Mouse (Mus musculus): ENCODE results near the gene H2-DMb2. TPM values are rescaled to one million over a fixed set of nuclear protein-coding genes. Genes with fewer than 3 reads are reported as not detected.
A peak's percentile ranks its signal among the peaks of the same experiment; 100 is the strongest.

Gene H2-DMb2
- polyA plus RNA-seq, 1 experiment from 2014 or later: 1.0 TPM

GRCm38 (mm10) chr17:34107109-34107867 lies 35.8 kb upstream of the H2-DMb2 start:
- Histone ChIP-seq H3K36me3 (peaks cover 29% of the 10 kb centered on the region), H3K27ac (replicated peaks) (no peak overlapping the region; the same call in 1 of the 2 replicates), H3K4me1 (peaks cover 11% of the 10 kb centered on the region), H3K9me3 (no peaks in the 10 kb centered on the region), H3K27me3 (no peaks in the 10 kb centered on the region), H3K4me2 (replicated peaks) (no peak overlapping the region), H3K4me3 (no peak overlapping the region), H3K9ac (replicated peaks) (no peak overlapping the region)
- peak; percentile 65; the same call in 1 of the 2 replicates for ATAC-seq (replicated peaks)
- WGBS: 75% methylated on average over 7 of the region's 7 CpGs

DNA sequence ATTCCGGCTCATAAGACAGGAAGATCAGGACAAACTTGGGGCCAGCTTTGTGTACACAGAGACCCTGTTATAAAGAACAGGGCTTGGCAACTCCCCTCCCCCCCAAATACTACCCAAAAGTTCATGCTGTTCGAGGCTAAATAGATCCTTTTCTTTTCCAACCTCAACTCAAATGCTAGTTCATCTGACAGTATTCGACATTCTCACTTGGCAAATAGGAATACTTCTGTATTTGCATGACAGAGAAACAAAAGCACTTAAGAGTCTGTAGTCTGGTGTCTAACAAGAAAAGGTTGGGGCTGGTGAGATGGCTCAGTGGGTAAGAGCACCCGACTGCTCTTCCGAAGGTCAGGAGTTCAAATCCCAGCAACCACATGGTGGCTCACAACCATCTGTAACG lies 34.6 kb upstream of the H2-DMb2 start:
- H3K4me3 ChIP-seq: no peak overlapping the region
- H3K4me1 ChIP-seq: peaks cover 11% of the 10 kb centered on the region
- no peak overlapping the region for H3K27ac ChIP-seq (replicated peaks)
- no peak for ATAC-seq (replicated peaks)
- H3K36me3 ChIP-seq: peaks cover 41% of the 10 kb centered on the region
- H3K9ac ChIP-seq (replicated peaks): no peak overlapping the region
- 71% methylated on average over 5 of the region's 6 CpGs for WGBS
- no peak overlapping the region for H3K4me2 ChIP-seq (replicated peaks)
- H3K27me3 ChIP-seq: no peaks in the 10 kb centered on the region
- H3K9me3 ChIP-seq: no peaks in the 10 kb centered on the region

GRCm38 (mm10) chr17:34109038-34109805 lies 33.9 kb upstream of the H2-DMb2 start:
- Histone ChIP-seq H3K27ac (replicated peaks) (peak overlapping the region; percentile 49), H3K36me3 (peaks cover 49% of the 10 kb centered on the region), H3K27me3 (no peaks in the 10 kb centered on the region), H3K9ac (replicated peaks) (no peak overlapping the region), H3K9me3 (no peaks in the 10 kb centered on the region), H3K4me2 (replicated peaks) (no peak overlapping the region), H3K4me3 (no peak overlapping the region), H3K4me1 (peaks cover 11% of the 10 kb centered on the region)
- no peak for ATAC-seq (replicated peaks)
- WGBS: 77% methylated on average over 14 of the region's 14 CpGs

- no peaks in the 10 kb centered on the region for H3K27me3 ChIP-seq
- no peak overlapping the region for H3K4me2 ChIP-seq (replicated peaks)
- no peak overlapping the region for H3K9ac ChIP-seq (replicated peaks)
- H3K36me3 ChIP-seq: peaks cover 54% of the 10 kb centered on the region
- peak; percentile 21; the same call in 1 of the 2 replicates for ATAC-seq (replicated peaks)
- peaks cover 11% of the 10 kb centered on the region for H3K4me1 ChIP-seq
- 69% methylated on average over 3 of the region's 3 CpGs for whole genome bisulfite sequencing
- no peaks in the 10 kb centered on the region for H3K9me3 ChIP-seq
- H3K27ac ChIP-seq (replicated peaks): peak overlapping the region; percentile 49
- H3K4me3 ChIP-seq: no peak overlapping the region
Observed at GRCm38 (mm10) chr17:34109806-34110195, 33.3 kb upstream of the H2-DMb2 start.

- H3K4me2 ChIP-seq (replicated peaks): no peak overlapping the region
- no peaks in the 10 kb centered on the region for H3K9me3 ChIP-seq
- H3K27me3 ChIP-seq: no peaks in the 10 kb centered on the region
- no peak for ATAC-seq (replicated peaks)
- peak overlapping the region; percentile 49 for H3K27ac ChIP-seq (replicated peaks)
- H3K4me3 ChIP-seq: no peak overlapping the region
- H3K4me1 ChIP-seq: peaks cover 11% of the 10 kb centered on the region
- H3K9ac ChIP-seq (replicated peaks): no peak overlapping the region
- 54% methylated on average over 8 of the region's 8 CpGs for WGBS
- H3K36me3 ChIP-seq: peaks cover 59% of the 10 kb centered on the region
Observed at GRCm38 (mm10) chr17:34110309-34110708, 32.8 kb upstream of the H2-DMb2 start.

DNA sequence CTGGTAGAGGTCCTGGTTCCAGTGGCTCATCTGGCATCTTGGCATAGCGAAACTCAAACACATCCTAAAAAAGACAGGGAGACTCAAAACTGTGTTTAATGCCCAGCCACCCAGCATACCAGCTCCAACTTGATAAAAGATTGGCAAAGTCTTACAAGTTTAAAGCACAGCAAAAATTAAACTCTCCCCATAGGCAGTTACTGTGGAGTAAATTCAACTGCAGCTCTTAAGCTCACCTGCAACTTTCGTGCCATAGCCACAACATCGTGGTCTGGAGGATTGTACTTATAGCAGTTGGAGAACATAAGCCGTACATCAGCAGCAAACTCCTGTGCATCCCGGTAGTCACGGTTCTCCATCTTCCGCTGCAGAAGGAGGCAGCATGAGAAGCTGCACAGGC lies 29.0 kb upstream of the H2-DMb2 start:
- H3K36me3 ChIP-seq: peaks cover 69% of the 10 kb centered on the region
- H3K4me1 ChIP-seq: peaks cover 34% of the 10 kb centered on the region
- no peak overlapping the region for H3K9ac ChIP-seq (replicated peaks)
- H3K4me3 ChIP-seq: no peak overlapping the region
- H3K9me3 ChIP-seq: no peaks in the 10 kb centered on the region
- WGBS: 90% methylated on average over 7 of the region's 7 CpGs
- H3K4me2 ChIP-seq (replicated peaks): no peak overlapping the region
- H3K27me3 ChIP-seq: no peaks in the 10 kb centered on the region
- ATAC-seq (replicated peaks): no peak
- H3K27ac ChIP-seq (replicated peaks): no peak overlapping the region

DNA sequence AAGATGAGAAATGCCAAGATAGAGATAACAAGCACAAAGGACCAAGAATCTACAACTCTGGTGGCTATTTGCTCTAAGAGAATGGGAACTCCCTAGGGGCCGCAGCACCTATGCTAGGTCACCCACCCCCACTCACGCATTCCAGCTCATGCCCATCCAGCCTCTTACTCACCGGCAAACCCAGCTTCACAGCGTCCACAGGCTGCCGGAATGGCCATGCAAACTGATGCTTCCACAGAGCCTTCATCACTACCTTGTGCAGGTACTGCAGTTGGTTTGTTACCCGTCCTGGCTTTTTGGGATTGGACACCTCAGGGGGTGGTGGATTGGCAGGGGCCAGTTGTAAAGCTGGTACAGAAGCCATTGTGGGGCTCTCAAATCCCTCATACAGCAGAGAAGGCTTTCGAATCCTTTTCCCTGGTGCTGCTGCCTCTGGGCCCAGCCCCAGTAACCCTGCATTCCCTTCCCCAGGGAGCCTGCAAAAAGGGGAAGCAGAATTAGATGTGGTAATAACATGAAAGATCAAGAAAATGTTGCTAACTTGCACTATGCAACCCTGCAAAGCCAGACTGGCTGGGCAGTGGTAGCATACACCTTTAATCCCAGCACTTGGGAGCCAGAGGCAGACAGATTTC lies 26.3 kb upstream of the H2-DMb2 start:
- ATAC-seq (replicated peaks): no peak
- Histone ChIP-seq H3K27me3 (no peaks in the 10 kb centered on the region), H3K4me1 (peaks cover 23% of the 10 kb centered on the region), H3K36me3 (peaks cover 46% of the 10 kb centered on the region), H3K27ac (replicated peaks) (no peak overlapping the region), H3K9me3 (no peaks in the 10 kb centered on the region), H3K9ac (replicated peaks) (peak overlapping the region; percentile 41), H3K4me3 (peak overlapping the region; percentile 90), H3K4me2 (replicated peaks) (peak overlapping the region; percentile 80)
- 26% methylated on average over 7 of the region's 7 CpGs for WGBS

GRCm38 (mm10) chr17:34117421-34118112 lies 25.5 kb upstream of the H2-DMb2 start:
- Histone ChIP-seq H3K9me3 (no peaks in the 10 kb centered on the region), H3K4me1 (peaks cover 23% of the 10 kb centered on the region), H3K36me3 (peaks cover 39% of the 10 kb centered on the region), H3K27ac (replicated peaks) (peak overlapping the region; percentile 100; the same call in 1 of the 2 replicates), H3K4me2 (replicated peaks) (peak overlapping the region; percentile 80), H3K27me3 (no peaks in the 10 kb centered on the region), H3K4me3 (peak overlapping the region; percentile 90), H3K9ac (replicated peaks) (peak overlapping the region; percentile 73)
- WGBS: under 1% methylated on average over 5 of the region's 5 CpGs
- ATAC-seq (replicated peaks): no peak

- peak overlapping the region; percentile 80 for H3K4me2 ChIP-seq (replicated peaks)
- peak overlapping the region; percentile 73 for H3K9ac ChIP-seq (replicated peaks)
- peaks cover 32% of the 10 kb centered on the region for H3K36me3 ChIP-seq
- no peaks in the 10 kb centered on the region for H3K9me3 ChIP-seq
- H3K27me3 ChIP-seq: no peaks in the 10 kb centered on the region
- ATAC-seq (replicated peaks): no peak
- peak overlapping the region; percentile 90 for H3K4me3 ChIP-seq
- H3K4me1 ChIP-seq: peaks cover 26% of the 10 kb centered on the region
- peak overlapping the region; percentile 100 for H3K27ac ChIP-seq (replicated peaks)
- under 1% methylated on average over 57 of the region's 67 CpGs for WGBS
Observed at GRCm38 (mm10) chr17:34118113-34118872, 24.8 kb upstream of the H2-DMb2 start.

DNA sequence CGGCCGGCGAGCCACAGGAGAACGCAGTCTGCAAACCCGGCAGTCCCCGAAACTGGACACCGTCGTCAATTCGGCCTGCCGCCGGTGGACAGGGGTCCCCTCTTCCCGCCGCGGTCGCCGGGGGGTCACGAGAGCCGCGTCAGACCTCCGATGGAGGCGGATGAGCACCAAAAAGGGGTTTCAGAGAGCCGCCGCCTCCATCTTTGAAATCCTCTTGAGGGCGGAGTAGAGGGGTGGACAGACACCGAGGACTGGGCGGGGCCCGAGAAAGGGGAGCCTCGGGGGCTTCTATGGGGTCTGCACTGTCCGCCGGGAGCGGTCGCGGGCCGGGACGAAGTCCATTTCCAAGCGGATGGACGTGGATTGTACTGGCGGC lies 24.2 kb upstream of the H2-DMb2 start:
- peaks cover 26% of the 10 kb centered on the region for H3K36me3 ChIP-seq
- peak overlapping the region; percentile 90 for H3K4me3 ChIP-seq
- H3K27me3 ChIP-seq: no peaks in the 10 kb centered on the region
- H3K4me2 ChIP-seq (replicated peaks): peak overlapping the region; percentile 80
- no peaks in the 10 kb centered on the region for H3K9me3 ChIP-seq
- 0% methylated on average over 38 of the region's 38 CpGs for WGBS
- H3K9ac ChIP-seq (replicated peaks): peak overlapping the region; percentile 73
- H3K4me1 ChIP-seq: peaks cover 32% of the 10 kb centered on the region
- ATAC-seq (replicated peaks): no peak; the same call in 1 of the 2 replicates
- H3K27ac ChIP-seq (replicated peaks): peak overlapping the region; percentile 100
